Mouse (Mus musculus) ovary, adult 18-20 months (tissue): Measurements from ENCODE around the gene Tmem233.
A peak's percentile ranks its signal among the peaks of the same experiment; 100 is the strongest.

ENCODE experiments used
- DNase-seq: peaks from one replicate; pipeline ENCODE4 v3.0.0; 2022; ENCODE audit warnings: low spot score, mixed read lengths

Tmem233 gene

DNA sequence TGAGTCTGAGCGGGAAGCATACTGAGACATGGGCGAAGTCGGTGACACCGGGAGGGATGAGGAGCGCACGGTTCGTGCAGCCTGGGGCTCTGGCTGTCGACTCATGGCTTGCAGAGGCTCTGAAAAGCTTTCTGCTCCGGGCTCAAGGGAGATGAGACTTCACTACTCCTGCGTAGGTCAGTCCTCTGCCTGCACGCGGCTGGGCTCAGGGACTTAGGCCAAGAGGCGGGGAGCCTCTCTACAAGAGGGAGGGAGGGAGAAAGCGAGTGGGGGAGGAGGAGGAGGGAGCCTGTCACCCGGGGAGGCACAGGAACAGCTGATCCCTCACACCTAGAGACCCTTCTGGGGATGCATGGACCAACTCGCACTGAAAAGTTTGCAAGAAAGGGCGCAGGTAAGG, at the start of gene Tmem233:
Gene Tmem233, minus strand, starts transcription at position 164 of the 400 bp plus-strand sequence.
- DNase-seq: no peak

- DNase-seq: peak; percentile 13
Observed at GRCm38 (mm10) chr5:116123344-116123743, 40.3 kb upstream of the Tmem233 start.

DNA sequence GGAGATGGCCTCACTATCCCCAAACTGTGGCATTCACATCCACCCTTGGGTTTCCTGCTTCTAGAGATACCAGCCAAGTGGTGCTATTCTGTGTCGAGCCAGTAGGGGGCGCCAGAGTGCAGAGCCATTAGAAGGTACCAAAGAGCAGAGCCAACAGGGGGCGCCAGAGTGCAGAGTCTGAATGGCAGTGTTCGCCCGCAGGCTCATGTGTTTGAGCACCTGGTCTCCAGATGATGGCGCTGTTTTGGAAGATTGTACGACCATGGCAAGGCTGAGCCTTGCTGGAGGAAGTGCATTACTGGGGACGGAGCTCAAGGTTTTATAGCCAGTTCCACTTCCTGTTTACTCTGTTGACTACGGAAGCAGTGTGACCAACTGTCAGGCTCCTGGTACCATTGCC, 33.5 kb upstream of the Tmem233 start:
- no peak for DNase-seq

DNA sequence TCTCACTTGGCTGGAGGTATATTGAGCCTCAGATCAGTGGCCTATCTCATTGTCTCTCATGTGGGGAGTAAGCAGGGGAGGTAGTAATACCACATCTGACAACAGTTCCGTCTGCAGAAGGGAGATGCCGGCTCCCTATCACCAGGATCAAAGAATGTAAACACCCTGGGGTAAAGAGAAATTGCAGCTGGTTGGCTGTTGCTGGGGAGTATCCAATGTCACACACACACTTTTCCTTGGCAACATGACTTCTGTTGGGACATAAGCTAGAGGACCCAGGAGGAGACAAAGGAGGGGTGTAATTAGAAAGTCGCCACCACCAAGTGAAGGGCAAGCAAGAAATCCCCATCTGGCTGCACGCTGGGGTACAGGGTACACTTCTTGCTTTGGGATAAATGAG, 33.1 kb upstream of the Tmem233 start:
- DNase-seq: no peak

- DNase-seq: no peak
Observed at GRCm38 (mm10) chr5:116115071-116115834, 32.2 kb upstream of the Tmem233 start.

DNA sequence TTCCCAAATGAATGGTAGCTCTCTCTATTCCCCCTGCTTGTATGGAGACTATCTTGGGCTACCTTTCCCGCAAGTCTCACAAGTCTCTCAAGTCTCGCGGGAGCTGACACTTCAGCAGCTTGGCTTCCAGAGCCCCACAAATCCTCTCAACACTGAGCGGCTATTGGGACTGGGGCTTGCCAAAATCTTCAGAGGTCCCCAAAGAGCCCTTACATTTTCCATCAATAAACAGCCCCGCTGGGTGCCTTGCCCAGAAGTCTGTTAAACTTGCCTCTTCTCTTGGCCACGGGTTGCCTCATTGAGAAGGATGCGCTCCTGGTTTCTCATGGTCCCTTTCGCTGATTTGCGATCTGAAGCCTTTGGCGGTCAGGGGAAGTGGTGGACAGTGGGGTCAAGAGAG, 25.6 kb upstream of the Tmem233 start:
- DNase-seq: no peak

DNA sequence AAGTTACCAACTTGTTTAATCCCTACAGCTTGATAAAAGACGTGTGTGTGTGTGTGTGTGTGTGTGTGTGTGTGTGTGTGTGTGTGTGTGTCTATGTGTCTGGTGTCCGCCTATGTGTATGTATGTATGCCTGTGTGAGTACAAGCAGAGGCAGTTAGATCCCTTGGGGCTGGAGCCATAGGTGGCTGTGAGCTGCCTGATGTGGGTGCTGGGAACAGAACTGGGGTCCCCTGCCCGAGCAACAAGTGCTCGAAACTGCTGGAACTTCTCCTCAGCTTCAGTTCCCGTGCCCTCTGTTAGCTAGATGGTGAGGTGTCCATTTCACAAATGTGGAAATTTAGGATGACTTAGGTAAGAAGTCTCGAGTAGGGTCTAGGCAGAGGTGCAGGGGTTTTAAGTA, 1.2 kb upstream of the Tmem233 start:
- DNase-seq: no peak

DNA sequence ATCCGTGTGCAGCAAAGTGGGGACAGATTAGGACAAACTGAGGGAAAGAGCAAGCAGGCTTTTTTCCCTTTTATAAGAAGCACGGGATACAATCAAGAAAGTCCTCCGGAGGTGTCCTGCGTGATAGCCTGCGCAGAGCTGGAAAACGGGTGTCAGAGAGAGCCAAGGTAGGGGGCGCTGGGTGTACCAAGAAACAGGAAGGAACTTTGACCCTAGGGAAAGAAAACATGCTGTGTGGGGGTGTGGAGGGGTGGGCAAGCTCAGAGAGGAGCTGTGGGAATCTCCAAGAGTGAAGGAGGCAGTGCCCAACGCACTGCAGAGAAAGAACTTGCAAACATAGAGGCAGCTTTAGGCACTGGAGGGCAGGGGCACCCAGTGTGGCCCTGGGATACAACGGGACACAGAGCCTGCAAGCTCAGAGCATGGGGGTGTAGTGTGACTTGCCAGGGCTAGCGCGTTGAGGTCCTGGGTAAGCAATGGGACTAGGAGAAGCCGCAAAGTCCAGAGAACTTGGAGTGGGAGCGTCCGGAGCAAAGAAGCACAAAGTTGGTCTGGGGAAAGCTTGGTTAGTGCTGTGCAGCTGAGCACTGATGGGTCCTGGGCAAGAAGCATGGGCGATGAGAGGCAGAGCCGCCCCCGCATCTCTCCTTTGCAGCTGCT, 673 bp downstream of the Tmem233 start:
- no peak for DNase-seq

- no peak for DNase-seq
Observed at GRCm38 (mm10) chr5:116081616-116082015, 1.4 kb downstream of the Tmem233 start.

GRCm38 (mm10) chr5:116080736-116081135, 2.3 kb downstream of the Tmem233 start:
- DNase-seq: no peak

DNA sequence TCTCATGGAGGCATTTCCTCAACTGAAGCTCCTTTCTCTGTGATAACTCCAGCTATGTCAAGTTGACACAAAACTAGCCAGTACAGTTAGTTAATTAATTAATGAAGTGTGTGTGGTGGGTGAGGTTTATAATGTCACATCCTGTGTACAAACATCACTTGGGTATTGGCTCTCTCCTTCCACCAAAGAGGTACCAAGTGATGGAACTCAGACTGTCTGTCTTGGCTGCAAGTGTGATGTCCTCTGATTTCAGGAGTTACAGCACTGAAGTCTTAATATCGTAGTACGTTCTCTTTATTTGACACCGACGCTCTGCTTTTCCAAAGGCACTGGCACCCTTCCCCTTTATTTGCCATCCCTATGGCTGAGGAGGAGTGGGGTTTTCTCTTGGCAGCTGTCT, 13.4 kb downstream of the Tmem233 start:
- DNase-seq: no peak

GRCm38 (mm10) chr5:116052826-116053225, 30.2 kb downstream of the Tmem233 start:
- no peak for DNase-seq

DNA sequence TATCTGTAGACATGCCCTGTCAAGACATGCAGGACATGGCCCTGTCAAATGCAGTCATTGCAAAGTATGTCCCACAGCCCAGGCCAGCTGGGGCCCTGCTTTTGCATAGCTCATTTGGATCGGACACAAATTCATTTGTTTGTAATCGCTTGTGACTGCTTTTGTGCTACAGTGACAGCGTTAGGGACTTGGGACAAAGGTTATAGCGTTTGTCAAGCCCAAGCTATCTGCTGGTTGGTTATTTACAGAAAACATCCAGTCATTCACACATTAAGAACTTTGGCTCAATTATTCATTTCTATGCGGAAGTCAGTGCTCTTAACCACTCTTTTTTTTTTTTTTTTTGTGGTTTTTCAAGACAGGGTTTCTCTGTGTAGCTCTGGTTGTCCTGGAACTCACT, 30.9 kb downstream of the Tmem233 start:
- no peak for DNase-seq

DNA sequence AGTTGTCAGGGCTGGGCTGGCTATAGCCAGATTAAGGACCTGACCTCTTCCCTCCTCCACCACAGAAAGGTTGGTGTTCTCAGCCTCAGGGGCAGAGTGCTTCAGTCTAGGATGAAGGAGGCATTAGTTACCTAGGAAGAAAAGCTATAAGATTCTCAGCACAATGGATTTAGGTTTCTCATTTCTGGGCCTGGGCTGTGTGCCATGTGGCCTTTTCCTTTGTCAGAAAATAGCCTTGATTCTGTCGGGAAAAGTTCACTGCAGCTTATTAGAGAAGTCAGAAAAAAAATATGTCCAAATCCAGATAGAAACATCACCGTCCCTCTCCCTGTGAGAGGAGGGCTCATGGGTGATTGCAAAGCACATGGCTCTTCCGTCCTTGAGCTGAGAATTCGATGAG, 33.2 kb downstream of the Tmem233 start:
- no peak for DNase-seq

DNA sequence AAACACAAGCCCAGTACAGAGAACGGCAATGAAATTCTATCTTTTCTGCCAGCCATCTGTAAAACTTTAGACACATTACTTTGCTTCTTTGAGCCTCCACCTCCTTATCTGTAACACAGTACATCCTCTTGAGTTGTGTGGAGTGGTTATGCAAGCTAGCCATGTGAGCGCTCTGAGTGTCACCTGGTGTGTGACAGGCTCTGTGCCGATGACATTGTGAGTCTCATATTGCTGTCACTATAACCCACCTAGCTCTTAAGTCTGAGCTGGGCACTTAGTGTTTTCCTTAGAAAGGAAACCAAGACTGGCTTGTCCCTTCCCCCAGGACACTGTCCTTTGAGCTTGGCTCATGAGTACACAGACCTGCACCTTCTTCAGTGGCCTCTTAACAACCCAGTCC, 34.7 kb downstream of the Tmem233 start:
- no peak for DNase-seq

DNA sequence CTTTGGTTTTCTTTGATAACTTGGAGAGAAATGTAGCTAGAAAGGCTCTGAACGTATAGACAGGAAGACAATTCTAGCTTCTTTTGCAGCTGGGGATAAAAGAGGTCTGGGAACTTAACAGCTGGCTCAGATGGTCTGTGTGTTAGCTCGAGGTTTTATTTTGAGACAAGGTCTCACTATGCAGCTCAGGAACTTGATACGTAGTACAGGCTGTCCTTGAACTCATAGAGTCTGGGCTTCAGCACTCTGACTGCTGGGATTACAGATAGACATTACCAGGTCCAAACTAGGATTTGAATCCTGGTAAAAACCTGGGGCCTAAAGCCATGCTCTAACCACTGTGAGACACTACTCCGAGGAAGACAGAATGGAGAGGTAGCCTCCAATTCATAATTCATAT, 36.8 kb downstream of the Tmem233 start:
- DNase-seq: no peak

DNA sequence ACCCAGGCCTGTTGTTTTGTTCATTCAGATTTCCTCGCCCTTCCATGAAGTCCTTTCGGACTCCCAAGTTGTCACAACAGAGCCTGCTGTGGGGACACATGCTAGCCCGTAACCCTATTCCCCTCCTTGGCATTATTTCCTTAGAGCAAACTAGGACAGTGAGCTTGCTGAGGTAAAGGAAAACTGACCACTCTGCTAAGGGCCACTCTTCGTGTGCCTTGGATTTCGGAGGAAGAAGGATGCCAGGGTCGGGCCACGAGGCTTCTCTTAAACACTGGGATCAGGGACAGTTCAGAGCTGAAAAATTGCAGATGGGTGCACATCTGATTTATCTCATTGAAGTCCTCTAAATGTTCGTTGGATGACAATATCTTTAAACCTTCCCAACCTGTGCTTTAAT, 37.5 kb downstream of the Tmem233 start:
- no peak for DNase-seq

- DNase-seq: no peak
Observed at GRCm38 (mm10) chr5:116042241-116042640, 40.8 kb downstream of the Tmem233 start.

- no peak for DNase-seq
Observed at GRCm38 (mm10) chr5:116039706-116040105, 43.3 kb downstream of the Tmem233 start.

DNA sequence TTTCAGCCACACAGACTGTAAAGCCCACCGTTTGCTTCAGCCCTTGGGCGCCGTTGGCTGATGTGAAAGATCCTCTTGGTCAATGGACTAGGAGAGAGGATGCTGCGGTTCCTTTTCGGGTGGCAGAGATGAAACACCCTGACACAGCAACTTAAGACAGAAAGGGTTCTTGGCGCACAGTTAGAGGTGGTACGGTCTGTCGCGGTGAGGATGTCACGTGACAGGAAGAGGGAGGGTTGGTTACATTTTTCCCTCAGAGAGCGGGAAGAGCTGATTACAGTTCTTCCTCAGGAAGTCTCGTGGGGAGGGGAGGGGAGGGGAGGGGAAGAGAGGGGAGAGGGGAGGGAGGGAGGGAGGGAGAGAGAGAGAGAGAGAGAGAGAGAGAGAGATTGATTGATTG, 45.3 kb downstream of the Tmem233 start:
- DNase-seq: no peak

- DNase-seq: no peak
Observed at GRCm38 (mm10) chr5:116036465-116036864, 46.6 kb downstream of the Tmem233 start.

GRCm38 (mm10) chr5:116031190-116031577, 51.9 kb downstream of the Tmem233 start:
- DNase-seq: peak; percentile 16

DNA sequence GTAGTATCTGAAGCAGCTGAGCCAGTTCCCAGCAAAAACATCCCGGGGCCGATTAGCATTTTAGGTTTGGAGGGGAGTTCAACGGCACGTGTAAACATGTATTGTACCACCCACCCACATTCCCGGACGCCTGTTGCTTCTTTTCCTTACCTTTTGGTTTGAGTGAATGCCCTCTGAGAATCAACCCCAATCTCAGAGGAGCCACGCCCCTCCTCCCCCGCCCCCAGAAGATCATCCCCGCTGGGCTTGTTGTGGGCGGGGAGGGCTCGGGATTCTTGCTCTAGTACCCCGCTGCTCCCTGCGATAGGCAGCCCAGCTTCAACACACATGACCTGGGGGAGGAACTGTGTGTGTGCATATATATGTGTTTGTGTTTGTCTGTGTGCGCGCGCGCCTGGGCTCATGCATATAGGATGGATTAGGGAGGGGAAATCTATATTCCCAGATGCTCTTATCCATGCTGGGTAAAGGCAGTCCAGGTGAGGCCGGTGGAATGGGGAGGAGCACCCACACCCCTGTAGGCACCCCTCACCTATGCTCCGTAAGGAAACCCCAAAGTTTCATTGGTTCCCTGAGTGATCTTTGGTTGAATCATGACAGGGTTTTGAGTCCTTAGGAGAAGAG, 52.4 kb downstream of the Tmem233 start:
- no peak for DNase-seq
